Mouse (Mus musculus) granulocyte monocyte progenitor cell, adult 5-6 weeks (primary cell): ENCODE data around the gene Tfcp2. TPM values are rescaled to one million over a fixed set of nuclear protein-coding genes. Genes with fewer than 3 reads are reported as not detected.

Experiments
- ATAC-seq: replicated peaks from 2 replicates; pipeline ENCODE4 v1.8.0; 2016; ENCODE audit warnings: mild to moderate bottlenecking, moderate TSS enrichment, inconsistent platforms; ENCODE audit not compliant: poor library complexity, severe bottlenecking
- total RNA-seq, 2 experiments: library from RNA; stranded (forward) in 1 of 2; stranded (reverse) in 1 of 2; fragments of 200-712, 200-1000 nt in 1 of 2; fragments of >200 nt in 1 of 2; fragmentation: Nextera tagmentation in 1 of 2; gene quantifications; 2 replicates each; pipeline ENCODE4 v1.2.3; 2014 to 2017

Gene Tfcp2
- 4.9 and 12.8 TPM in 2 replicates for total RNA-seq (2014; fragmentation: Nextera tagmentation)
- total RNA-seq (2017) = 8.3 and 10.0 TPM in 2 replicates

GRCm38 (mm10) chr15:100551326-100552307 is at the start of gene Tfcp2:
Gene Tfcp2, minus strand, starts transcription at chr15:100552008.
- ATAC-seq = peak; percentile 100

- ATAC-seq = no peak
Measured at GRCm38 (mm10) chr15:100600696-100601272, 49.0 kb upstream of the Tfcp2 start.

DNA sequence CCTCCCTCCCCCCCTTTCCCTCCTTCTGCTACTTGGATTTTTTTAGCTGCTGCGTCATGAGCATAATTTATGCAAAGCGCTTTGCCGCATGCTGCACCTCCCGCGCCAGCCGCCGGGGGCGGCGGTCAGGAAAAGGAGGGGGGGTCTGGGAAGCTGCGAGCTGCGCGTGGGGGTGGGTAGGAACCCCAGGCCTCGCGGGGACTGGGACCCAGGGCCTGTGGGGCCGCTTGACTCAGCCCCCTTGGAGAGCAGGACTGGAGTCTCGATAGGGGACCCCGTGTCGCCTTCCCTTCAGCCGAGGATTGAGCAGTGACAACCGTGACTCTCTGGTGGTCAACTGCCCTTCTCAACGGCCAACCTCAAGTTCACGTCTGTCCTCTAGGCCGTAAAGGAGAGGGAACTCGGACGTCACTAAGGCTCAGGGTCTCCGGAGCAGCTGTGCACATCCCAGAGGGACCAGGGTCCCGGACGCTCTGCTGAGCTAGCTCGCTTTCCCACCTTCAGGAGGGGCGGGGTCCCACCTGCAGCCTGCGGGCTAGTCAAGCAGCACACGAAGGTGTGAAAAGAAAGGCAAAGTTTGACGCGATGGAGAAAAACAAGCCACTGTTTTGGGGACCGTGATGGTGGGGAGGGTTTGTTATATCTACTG is 48.4 kb upstream of the Tfcp2 start:
- ATAC-seq = peak; percentile 72

- ATAC-seq = no peak
Measured at GRCm38 (mm10) chr15:100599276-100600046, 47.7 kb upstream of the Tfcp2 start, which contains the start of gene Pou6f1. Gene Pou6f1, minus strand, starts transcription at chr15:100599984.

DNA sequence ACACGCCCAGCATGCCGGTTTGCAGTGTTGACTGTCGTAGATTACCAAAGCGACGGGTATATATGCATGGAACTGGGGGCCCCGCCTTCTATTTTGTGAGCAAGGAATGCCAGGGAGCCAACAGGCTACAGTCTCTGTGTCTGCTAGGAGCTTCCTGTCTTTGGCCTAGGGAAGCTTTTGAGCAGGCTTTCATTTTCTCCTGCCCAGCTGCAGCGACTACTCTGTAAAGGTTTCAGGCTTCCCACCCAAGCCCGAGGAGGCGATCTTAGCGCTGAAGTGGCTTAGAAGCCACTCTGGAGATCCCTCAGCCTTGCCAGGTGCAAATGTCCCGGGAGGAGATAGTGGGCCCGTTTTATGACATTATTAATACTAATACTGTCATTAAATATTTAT is 47.1 kb upstream of the Tfcp2 start:
- peak; percentile 40 for ATAC-seq

DNA sequence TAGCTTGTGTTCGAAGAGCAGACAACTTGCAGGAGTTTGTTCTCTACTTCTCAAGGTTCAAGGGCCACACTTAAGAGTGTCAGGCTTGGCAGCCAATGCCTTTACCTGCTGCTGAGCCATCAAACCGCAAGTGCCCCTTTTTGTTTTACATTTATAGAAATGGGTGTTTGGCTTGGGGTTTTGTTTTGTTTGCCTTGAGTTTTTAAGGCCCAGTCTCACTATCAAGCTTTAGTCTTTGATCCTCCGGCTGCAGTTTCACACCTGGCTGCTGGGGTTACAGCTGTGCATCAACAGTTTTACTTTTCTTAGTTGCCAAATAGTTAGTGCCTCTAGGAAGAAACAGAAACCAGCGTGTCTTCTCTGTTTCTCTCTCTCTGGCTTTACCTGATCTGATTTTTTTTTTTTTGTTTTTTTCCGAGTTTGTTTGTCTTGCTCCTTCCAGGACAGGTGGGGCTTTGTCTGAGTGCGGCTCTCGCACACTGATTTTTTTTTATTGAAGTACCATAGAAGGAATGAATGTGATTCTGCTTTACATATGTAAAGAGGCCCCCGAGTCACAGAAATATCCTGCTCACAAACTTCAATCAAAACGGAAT is 46.6 kb upstream of the Tfcp2 start:
- no peak for ATAC-seq

GRCm38 (mm10) chr15:100592817-100593216 is 41.0 kb upstream of the Tfcp2 start:
- ATAC-seq = no peak

- ATAC-seq = no peak
Measured at GRCm38 (mm10) chr15:100590436-100590835, 38.6 kb upstream of the Tfcp2 start.

DNA sequence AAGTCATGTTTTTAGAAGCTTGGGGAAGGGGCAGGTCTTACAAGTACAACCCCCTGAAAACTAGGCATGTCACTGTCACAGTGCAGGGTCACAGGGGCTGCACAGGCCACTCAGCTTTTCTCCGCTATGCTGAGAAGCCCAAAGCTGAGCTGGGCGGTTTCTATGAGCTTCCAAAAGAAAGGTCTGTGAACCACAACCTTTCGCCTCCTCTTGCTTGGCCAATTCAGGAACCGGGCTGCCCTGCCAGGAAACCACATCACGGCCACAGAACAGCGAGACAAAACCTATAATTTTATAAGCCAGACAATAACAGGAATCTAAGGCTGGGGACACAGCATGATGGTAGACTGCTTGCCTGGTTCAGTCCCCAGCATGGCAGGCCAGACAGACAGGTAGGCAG is 36.5 kb upstream of the Tfcp2 start:
- ATAC-seq = peak; percentile 55

DNA sequence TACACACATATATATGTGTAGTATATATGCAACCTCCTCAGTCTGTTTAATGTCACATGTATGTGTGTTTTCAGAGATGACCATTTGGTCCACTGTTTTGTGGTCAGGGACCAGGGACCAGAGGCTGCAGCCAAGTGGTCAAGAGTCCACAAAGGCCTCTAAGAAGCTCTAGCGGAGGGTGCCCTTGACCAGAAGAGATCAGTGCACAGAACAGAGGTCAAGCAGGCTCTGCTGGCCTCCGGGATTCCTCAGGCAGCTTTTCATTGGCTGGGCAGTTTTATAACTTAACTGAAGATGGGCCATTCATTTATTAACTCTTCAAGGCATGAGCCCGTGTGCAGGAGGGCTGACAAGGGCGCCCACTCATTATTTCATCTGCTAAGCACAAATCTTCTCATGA is 35.4 kb upstream of the Tfcp2 start:
- no peak for ATAC-seq

GRCm38 (mm10) chr15:100585931-100586330 is 34.1 kb upstream of the Tfcp2 start:
- ATAC-seq = no peak

DNA sequence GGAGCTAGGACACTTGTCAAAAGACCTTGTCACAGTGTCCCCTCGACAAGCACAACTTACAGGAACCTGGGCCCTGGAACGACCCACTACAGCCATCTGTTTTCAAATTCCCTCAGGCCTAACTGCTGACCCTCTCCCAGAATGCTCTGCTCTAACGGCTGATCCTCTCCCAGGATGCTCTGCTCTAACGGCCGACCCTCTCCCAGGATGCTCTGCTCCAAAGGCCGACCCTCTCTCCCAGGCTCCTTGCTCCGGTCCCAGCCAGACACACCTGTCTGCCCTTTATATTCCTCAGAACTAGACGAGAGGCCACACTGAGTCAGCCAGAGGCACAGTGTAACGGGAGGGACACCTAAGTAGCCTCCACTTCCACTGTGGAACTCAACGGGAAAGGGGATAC is 28.3 kb upstream of the Tfcp2 start:
- no peak for ATAC-seq

DNA sequence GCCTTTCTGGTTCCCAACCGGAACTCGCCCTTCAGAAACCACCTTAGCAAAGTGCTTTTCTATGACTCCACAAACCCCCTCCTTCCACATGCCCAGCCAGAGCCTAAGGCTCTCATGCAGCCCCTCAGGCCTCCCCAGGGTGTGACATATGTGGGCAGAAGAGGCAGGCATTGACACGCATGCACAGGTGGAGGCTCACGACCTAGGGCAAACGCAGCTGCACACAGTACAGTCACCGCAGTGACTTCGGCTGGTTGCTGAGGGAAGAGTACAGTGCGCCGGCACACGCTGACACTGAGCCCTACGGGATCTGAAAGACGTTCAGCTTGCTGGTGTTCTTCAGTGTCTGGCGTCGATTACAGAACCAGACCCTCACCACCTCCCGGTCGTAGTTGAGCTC is 26.2 kb upstream of the Tfcp2 start:
- ATAC-seq = no peak

GRCm38 (mm10) chr15:100576810-100577209 is 25.0 kb upstream of the Tfcp2 start:
- no peak for ATAC-seq

DNA sequence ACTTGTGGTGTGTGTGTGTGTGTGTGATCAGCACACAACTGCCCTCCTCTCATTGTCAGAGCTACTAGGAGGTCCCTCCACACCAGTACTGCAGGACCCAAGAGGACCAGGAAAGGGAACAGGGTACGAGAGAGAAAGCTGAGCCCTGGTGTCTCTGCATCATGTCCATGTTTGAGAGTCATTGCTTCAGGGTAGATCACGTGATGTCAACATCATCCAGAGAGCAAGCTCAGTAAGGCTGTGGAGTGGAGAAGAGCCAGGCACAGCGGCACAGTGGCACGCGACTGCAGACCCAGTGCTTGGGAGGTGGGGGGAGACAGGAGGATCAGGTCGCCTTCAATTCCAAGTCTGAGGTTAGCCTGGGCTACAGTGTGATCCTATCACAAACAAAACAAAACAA is 24.6 kb upstream of the Tfcp2 start:
- no peak for ATAC-seq

- ATAC-seq = no peak
Measured at GRCm38 (mm10) chr15:100575366-100575765, 23.6 kb upstream of the Tfcp2 start.

GRCm38 (mm10) chr15:100574378-100574777 is 22.6 kb upstream of the Tfcp2 start:
- ATAC-seq = no peak

GRCm38 (mm10) chr15:100573946-100574345 is 22.1 kb upstream of the Tfcp2 start:
- ATAC-seq = no peak

DNA sequence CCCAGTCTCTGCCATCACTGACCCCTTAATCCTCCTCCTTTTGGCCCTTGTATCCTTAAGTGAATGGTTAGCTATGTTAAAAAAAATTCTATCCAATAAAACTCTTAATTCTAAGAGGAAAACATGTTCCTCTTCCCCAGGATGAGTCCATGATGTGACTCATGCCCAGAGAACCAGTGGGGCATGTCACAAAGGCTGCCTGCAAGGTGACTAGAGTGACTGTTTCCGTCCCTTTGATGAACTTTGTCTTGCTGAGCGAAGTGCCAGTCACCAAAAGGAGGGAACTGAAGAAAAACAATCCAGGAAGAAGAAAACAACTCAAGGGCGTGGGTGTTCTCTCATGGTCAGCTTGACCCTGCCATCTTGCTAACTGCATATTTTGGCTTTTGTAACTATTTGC is 17.4 kb upstream of the Tfcp2 start:
- ATAC-seq = no peak

DNA sequence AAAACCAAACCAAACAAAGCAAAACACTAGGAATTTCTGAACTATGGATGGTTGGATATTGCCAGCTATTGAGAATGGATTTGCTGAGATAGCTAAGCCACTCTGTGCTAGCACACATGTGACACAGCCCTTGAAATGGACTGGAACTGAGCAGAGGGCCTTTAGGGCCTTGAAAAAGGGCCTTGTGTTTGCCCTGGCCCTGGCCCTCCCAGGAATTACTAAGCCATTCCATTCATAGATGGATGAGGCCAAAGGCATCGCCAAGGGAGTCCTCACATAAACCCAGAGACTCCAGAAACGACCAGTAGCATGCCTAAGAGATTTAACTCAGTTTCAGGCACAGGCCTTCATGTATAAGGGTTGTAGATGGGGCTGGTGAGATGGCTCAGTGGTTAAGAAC is 14.7 kb upstream of the Tfcp2 start:
- ATAC-seq = no peak
